Mouse (Mus musculus) G1E (cell line): ENCODE measurements around the gene Tmc4.

ENCODE experiments used
- CTCF ChIP-seq: IDR thresholded peaks from 2 replicates; pipeline ENCODE4 v1.5.1; 2012; ENCODE audit warnings: low read depth, low read length, inconsistent platforms, mixed read lengths
- GATA1 ChIP-seq: IDR thresholded peaks from 2 replicates; pipeline ENCODE4 v1.6.1; 2012; ENCODE audit warnings: borderline replicate concordance, low read length, inconsistent platforms, mixed read lengths
- GATA2 ChIP-seq: IDR thresholded peaks from 2 replicates; pipeline ENCODE4 v1.6.1; 2012; ENCODE audit warnings: low read depth, low read length, inconsistent platforms, borderline replicate concordance
- POLR2AphosphoS5 ChIP-seq: IDR thresholded peaks from 2 replicates; pipeline ENCODE4 v1.6.1; 2012; ENCODE audit warnings: low read depth, low read length, inconsistent platforms; ENCODE audit not compliant: insufficient replicate concordance
- TAL1 ChIP-seq: conservative IDR thresholded peaks from 2 replicates; pipeline ENCODE4 v1.6.1; 2012; ENCODE audit warnings: low read depth, low read length, inconsistent platforms, mixed read lengths

DNA sequence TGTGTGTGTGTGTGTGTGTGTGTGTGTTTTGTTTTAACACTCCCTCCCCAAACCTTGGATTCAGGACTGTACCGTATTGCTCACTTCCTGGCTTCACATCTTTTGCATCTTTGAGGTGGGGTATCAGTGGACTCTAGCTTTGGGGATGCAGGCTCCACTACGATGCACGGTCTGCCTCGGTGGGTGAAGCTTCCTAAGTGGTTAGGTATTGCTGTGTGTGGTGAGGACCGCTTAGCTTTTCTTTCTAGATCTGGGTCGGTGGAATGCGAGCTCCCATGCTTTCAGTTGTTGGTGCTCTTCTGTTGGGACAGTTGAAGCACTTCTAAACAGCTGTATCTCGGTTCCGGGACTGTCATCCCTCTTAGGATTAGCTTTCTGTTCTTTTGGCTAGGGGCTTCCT is 31.2 kb downstream of the Tmc4 start:
- no peak for TF ChIP-seq CTCF
- no peak for TF ChIP-seq GATA1
- no peak for TF ChIP-seq GATA2
- TF ChIP-seq POLR2AphosphoS5: no peak
- TF ChIP-seq TAL1: no peak
